In the genomic region with DNA sequence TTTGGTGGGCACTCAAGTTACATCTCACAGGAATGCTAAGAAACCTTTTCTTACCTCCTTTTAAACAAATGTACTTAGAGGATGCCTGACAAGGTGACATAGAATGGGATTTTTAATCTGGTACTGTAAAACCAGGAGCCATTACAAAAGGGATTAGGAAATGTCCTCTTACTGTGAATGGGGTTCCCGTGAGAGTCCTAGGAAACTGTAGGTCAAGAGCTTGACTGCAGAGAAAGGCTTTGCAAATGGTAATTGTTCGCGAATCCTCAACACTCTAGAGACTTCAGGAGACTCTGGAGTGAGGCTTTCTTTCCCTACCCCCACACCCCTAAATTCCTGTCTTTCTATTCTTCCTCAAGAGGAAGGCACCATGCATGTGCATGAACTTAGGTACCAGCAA, we compare ENCODE assay signal across 12 mouse cellular contexts.
"Had no signal": no experiment of that assay in that cellular context is flagged by ENCODE, and none has a peak within 500 bp of the region (broad histone marks: within the 10 kb centered on the region; RNA-seq: fewer than 3 reads in every experiment).

No protein-coding gene starts in this region.

- H3K9me3 ChIP-seq: midbrain, embryonic 10.5 days; midbrain, embryonic 12.5 days; neural tube, embryonic 12.5 days had no signal

- H3K27ac ChIP-seq: midbrain, embryonic 10.5 days; midbrain, embryonic 12.5 days; neural tube, embryonic 12.5 days had no signal

- H3K36me3 ChIP-seq: midbrain, embryonic 10.5 days; midbrain, embryonic 12.5 days; neural tube, embryonic 12.5 days had no signal

- H3K4me1 ChIP-seq: midbrain, embryonic 12.5 days; neural tube, embryonic 12.5 days had no signal

- DNase-seq: lung, adult 18-20 months; lung, embryonic 14.5 days; lung, postnatal 10 days; lung, postnatal 4 days; midbrain, embryonic 14.5 days; right cerebral cortex, postnatal 14 days; thymus, adult 18-20 months; thymus, postnatal 14 days; thymus, postnatal 36 days had no signal

- H3K27me3 ChIP-seq: midbrain, embryonic 12.5 days; neural tube, embryonic 12.5 days had no signal

- H3K4me2 ChIP-seq: lung, embryonic 14.5 days; midbrain, embryonic 12.5 days; neural tube, embryonic 12.5 days had no signal

- H3K9ac ChIP-seq: lung, embryonic 14.5 days; midbrain, embryonic 12.5 days; neural tube, embryonic 12.5 days had no signal

- H3K4me3 ChIP-seq: midbrain, embryonic 10.5 days; midbrain, embryonic 12.5 days; neural tube, embryonic 12.5 days had no signal
